Mouse (Mus musculus) frontal cortex, postnatal 36 days (tissue): ENCODE results near the gene Dusp7.

ENCODE experiments used
- DNase-seq, 2 experiments: peaks; one replicate each; pipeline ENCODE4 v3.0.0; 2022; ENCODE audit warnings: low spot score in 2 of 2

Gene Dusp7

DNA sequence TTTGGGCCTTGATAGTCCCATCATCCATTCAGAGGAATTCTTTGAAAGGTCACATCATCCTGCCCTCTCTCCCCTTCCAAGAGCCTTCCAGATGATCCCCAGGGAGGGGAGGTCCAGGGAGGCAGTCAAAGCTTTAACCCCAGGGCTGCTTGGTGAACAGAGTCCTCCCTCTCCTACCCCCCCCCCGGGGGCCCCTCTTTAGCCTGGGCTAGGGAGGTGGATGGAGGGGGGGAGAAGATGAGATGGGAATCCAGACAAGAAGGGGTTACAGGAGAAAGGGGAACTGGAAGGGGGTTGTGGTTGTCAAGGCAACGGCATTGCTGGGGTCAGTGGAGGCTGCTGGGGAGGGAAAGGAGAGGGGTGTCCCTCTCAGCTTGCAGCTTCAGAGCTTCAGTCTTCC is 52.2 kb downstream of the Dusp7 start:
- no peak for DNase-seq

DNA sequence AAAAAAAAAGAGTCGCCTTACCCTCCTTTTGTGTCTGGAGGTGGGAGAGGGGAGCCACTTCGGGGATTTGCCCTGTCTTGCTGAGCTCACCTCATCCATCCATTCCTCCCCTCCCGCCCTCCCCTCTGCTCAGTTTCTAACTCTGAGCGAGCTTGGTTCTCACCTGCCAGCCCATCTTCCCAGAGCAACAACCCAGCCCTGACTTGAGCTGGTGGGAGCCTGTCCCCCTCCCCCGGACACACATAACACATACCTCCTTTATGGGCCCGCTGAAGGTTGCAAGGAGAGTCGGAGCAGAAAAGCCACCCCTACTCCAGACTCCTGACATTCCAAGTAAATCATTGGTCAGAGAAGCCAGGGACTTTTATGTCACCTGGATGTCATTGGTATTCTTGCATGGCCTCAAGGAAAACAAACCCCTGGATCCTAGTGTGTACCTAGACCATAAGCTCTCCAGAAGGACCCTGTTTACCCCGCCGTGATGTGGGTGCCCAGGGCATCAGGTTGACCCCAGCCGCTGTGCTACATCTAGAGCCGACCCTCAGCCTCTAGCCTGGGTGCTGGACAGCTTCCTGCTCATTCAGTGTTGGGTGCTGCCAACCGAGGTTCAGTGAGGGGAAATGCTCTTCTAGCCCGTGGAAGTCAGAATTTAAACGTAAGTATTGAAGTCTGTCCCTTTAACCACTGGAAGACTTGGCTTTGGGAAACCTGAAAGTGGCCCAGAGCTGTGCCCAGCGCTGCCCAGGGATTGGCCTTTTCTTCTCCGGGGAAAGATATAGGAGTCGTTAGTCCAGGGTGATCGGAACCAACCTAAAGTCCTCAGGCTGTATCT is 52.8 kb downstream of the Dusp7 start:
- DNase-seq = no peak

DNA sequence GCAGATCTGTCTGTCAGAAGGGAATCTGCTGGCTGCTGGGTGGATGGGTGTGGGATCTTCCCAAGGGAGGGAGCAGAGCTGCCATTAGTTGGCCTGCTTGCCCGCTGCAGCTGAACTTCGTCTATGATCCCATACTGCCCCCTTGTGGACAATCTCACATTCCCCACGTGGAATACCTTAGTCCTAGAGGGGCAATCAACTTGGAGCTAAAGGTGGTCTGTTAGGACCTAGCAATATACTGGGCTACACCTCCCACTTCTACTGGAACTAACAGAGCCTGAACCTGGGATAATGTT is 53.4 kb downstream of the Dusp7 start:
- DNase-seq = peak; percentile 84 to 92
